Mouse (Mus musculus) WW6 (cell line): ENCODE results near the gene Rbfox1.

ENCODE experiments used
- DNase-seq: peaks from one replicate; pipeline ENCODE4 v3.0.0-alpha.2; 2013; ENCODE audit warnings: low read depth, low spot score

Gene Rbfox1

GRCm38 (mm10) chr16:7359043-7359442 is 1473.9 kb downstream of the Rbfox1 start:
- no peak for DNase-seq

- DNase-seq = no peak
These were observed 1475.6 kb downstream of the Rbfox1 start for GRCm38 (mm10) chr16:7360706-7361105.

- no peak for DNase-seq
These were observed 1480.7 kb downstream of the Rbfox1 start for GRCm38 (mm10) chr16:7365878-7366277.

GRCm38 (mm10) chr16:7374146-7374545 is 1489.0 kb downstream of the Rbfox1 start:
- no peak for DNase-seq

- DNase-seq = no peak
These were observed 1489.5 kb downstream of the Rbfox1 start for GRCm38 (mm10) chr16:7374674-7375073.

GRCm38 (mm10) chr16:7396101-7396500 is 1510.9 kb downstream of the Rbfox1 start:
- DNase-seq = no peak

GRCm38 (mm10) chr16:7404766-7405492 is 1519.8 kb downstream of the Rbfox1 start:
- DNase-seq = no peak

- DNase-seq = no peak
These were observed 1522.9 kb downstream of the Rbfox1 start for GRCm38 (mm10) chr16:7407862-7408640.

GRCm38 (mm10) chr16:7419655-7420281 is 1534.6 kb downstream of the Rbfox1 start:
- no peak for DNase-seq

GRCm38 (mm10) chr16:7425386-7426089 is 1540.4 kb downstream of the Rbfox1 start:
- DNase-seq = no peak

GRCm38 (mm10) chr16:7433296-7433695 is 1548.1 kb downstream of the Rbfox1 start:
- DNase-seq = no peak

GRCm38 (mm10) chr16:7446791-7447290 is 1561.7 kb downstream of the Rbfox1 start:
- no peak for DNase-seq

- no peak for DNase-seq
These were observed 1562.8 kb downstream of the Rbfox1 start for GRCm38 (mm10) chr16:7447718-7448649.

GRCm38 (mm10) chr16:7451193-7451592 is 1566.0 kb downstream of the Rbfox1 start:
- DNase-seq = no peak

- DNase-seq = no peak
These were observed 1572.4 kb downstream of the Rbfox1 start for GRCm38 (mm10) chr16:7457571-7457970.
